Mouse (Mus musculus) cerebellum, postnatal 14 days (tissue): ENCODE data around the gene Bcl6.

ENCODE experiments used
- DNase-seq, 2 experiments: peaks; one replicate each; pipeline ENCODE4 v3.0.0; 2021; ENCODE audit warnings: mixed read lengths in 2 of 2

Bcl6 gene

GRCm38 (mm10) chr16:23919418-23919817, 69.2 kb downstream of the Bcl6 start:
- DNase-seq, result no peak
